Mouse (Mus musculus) erythroblast, embryonic 14.5 days (primary cell): ENCODE measurements around the gene Ankrd54.

ENCODE experiments used
- GATA1 ChIP-seq: IDR thresholded peaks from 2 replicates; pipeline ENCODE4 v1.6.1; 2012; ENCODE audit warnings: low read length, inconsistent platforms, mixed read lengths
- TAL1 ChIP-seq: IDR thresholded peaks from 3 replicates; pipeline ENCODE4 v1.6.1; 2012; ENCODE audit warnings: low read length, inconsistent platforms, mixed read lengths

DNA sequence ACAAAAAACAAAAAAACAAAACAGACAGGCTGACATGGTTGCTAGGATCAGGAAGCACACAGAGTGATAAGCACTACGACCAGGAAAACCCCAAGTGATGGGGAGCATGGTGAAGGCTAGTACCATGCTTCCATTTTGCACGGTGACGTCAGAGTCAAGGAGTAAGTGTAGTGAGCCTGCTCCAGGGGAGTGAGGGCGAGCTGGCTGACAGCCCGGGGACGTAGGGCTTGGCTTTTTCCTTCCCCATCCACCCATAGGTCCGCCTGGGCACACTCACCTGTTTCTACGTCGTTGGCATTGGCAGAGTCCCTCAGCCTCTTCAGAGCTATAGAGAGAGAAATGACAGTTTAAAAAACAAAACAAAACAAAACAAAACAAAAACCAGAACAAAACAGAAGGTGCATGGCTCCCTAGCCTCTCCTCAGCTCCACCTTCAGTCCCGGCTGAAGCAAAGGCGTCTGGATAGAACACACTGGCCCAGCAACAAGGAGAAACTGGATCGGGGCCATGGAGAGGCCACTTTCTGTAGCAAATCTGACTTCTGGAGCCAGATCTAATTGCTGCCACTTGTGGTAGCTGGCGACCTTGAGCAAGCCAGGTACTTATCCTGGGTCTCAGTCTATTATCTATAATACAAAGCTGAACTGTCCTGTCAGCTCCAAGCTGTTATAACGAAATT, 1.7 kb downstream of the Ankrd54 start:
- TF ChIP-seq GATA1 (no peak), TAL1 (no peak)
